Mouse (Mus musculus) embryonic facial prominence, embryonic 15.5 days (tissue): Measurements from ENCODE around the gene Ddx55. TPM values are rescaled to one million over a fixed set of nuclear protein-coding genes. Genes with fewer than 3 reads are reported as not detected.

Experiments used
- ATAC-seq: fragments of 200-750 bp; cut with Nextera tagmentation; 2 replicates; pipeline ENCODE4 v1.8.0; 2017; ENCODE audit warnings: low read depth, moderate TSS enrichment; ENCODE audit not compliant: insufficient number of reproducible peaks, low FRiP score, low TSS enrichment
- H3K27ac ChIP-seq: fragments of 300-500 bp; sonication (generic); replicated peaks from 2 replicates; pipeline ENCODE4 v1.5.1; 2015; ENCODE audit warnings: mild to moderate bottlenecking, inconsistent platforms
- H3K27me3 ChIP-seq: fragments of 300-500 bp; sonication (generic); 2 replicates; pipeline ENCODE4 v1.6.1; 2015; ENCODE audit warnings: inconsistent platforms
- H3K36me3 ChIP-seq: fragments of 300-500 bp; sonication (generic); 2 replicates; pipeline ENCODE4 v1.6.1; 2015; ENCODE audit warnings: mild to moderate bottlenecking, inconsistent platforms
- H3K4me1 ChIP-seq: fragments of 300-500 bp; sonication (generic); 2 replicates; pipeline ENCODE4 v1.6.1; 2015; ENCODE audit warnings: inconsistent platforms
- H3K4me2 ChIP-seq: fragments of 300-500 bp; sonication (generic); replicated peaks from 2 replicates; pipeline ENCODE4 v1.6.1; 2015; ENCODE audit warnings: mild to moderate bottlenecking, inconsistent platforms
- H3K4me3 ChIP-seq: fragments of 300-500 bp; sonication (generic); replicated peaks from 2 replicates; pipeline ENCODE4 v1.5.1; 2015; ENCODE audit warnings: mild to moderate bottlenecking, inconsistent platforms
- H3K9ac ChIP-seq: fragments of 300-500 bp; sonication (generic); 2 replicates; pipeline ENCODE4 v1.6.1; 2015; ENCODE audit warnings: inconsistent platforms
- H3K9me3 ChIP-seq: fragments of 300-500 bp; sonication (generic); replicated peaks from 2 replicates; pipeline ENCODE4 v1.6.1; 2016; ENCODE audit warnings: inconsistent platforms
- WGBS: fragments of 180-500 bp; shearing (Covaris S2); methylation state at CpG from one replicate; pipeline ENCODE4 v1.1.7; 2015; 5-methylcytosine and 5-hydroxymethylcytosine counted together
- polyA plus RNA-seq: library from polyadenylated mRNA; unstranded; fragments of >200 nt; fragmentation: Nextera tagmentation; extraction: Ambion mirVana; gene quantifications from 2 replicates; pipeline ENCODE4 v1.2.1, GENCODE M21; 2015

The Ddx55 gene
- 14.9 and 17.7 TPM in 2 replicates for polyA plus RNA-seq

DNA sequence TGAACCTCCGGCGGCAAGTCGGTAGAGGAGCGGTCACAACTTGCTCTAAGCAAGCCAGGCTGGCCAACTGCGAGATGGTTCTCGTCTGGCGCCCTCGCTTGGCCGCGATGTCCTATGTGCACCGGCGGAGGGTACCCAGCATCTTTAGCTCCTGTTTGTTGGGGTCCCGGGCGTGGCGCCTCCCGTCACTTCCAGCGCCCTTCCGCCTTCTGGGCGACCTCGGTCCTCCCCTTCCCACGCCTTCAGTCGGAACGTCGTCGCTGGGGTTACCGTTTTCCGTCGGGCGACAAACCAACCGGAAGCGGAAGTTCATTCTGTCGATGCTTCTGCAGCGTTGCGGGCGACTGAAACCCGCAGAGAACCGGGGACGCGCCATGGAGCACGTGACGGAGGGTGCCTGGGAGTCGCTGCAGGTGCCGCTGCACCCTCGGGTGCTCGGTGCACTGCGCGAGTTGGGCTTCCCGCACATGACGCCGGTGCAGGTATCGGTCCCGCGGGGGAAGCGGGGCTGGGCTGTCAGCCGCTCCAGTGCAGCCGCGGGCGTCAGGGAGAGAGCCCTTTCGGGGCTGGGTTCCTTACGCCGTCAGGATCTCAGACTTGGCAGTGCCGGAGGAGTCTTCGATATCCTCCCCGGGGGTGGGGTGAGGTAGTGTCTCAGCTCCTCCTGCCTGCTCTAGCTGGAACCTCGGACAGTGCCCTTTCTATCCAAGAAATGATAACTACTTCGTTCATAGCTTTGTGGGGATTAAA lies at the start of gene Ddx55:
Gene Ddx55 (plus strand): TSS at position 307 of the 750 bp plus-strand sequence.
- peaks cover 16% of the 10 kb centered on the region for H3K4me1 ChIP-seq
- peak within 1 kb of the TSS; percentile 89 for H3K27ac ChIP-seq
- ATAC-seq, result peak; percentile 86
- H3K36me3 ChIP-seq, result peaks cover 38% of the 10 kb centered on the region
- no peaks in the 10 kb centered on the region for H3K27me3 ChIP-seq
- WGBS, result under 1% methylated on average over 66 of the region's 66 CpGs
- H3K9me3 ChIP-seq, result no peaks in the 10 kb centered on the region
- peak within 1 kb of the TSS; percentile 62 for H3K9ac ChIP-seq
- H3K4me2 ChIP-seq, result peak within 1 kb of the TSS; percentile 81
- peak within 1 kb of the TSS; percentile 71 for H3K4me3 ChIP-seq

DNA sequence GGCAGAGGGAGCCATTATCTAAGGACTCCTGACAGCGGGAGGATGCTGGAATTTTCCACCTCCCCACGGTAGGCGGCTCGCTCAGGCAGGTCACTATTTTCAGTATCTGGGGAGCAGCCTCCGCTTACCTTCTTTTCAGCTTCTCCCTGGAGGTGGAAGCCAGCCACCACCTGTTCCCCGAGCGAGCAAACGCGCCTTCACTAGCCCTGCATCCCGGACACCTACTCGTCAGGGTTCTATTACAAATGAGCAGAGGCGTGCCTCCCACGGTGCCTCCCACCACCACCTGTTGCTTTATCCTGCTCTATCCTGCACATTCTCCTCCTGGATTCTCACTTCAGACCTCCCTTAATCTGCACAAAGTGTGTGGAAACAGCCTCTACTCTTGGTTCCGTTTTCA lies 48.9 kb upstream of the Ddx55 start:
- no peak overlapping the region for H3K4me3 ChIP-seq
- 63% methylated on average over 14 of the region's 14 CpGs for whole genome bisulfite sequencing
- H3K9me3 ChIP-seq, result no peaks in the 10 kb centered on the region
- peaks cover 15% of the 10 kb centered on the region for H3K4me1 ChIP-seq
- no peak overlapping the region for H3K9ac ChIP-seq
- no peak for ATAC-seq
- no peak overlapping the region for H3K27ac ChIP-seq
- no peaks in the 10 kb centered on the region for H3K27me3 ChIP-seq
- H3K4me2 ChIP-seq, result no peak overlapping the region
- H3K36me3 ChIP-seq, result peaks cover 49% of the 10 kb centered on the region

DNA sequence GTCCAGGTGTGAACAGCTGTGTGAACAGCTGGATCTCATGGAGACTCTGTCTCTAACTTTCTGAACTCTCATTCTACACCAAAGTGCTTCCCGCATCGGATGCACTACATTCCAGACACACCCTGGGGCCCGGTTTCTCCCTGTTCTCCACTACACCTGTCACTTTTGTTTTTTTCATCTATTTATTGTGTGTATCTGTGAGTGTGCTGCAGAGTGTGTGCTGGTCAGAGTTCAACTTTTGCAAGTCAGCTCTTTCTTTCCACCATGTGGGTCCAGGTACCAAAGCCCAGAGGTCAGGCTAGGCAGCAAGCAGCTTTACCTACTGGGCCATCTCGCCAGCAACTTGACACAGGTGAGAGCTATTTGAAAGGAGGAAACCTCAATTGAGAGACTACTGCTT lies 47.4 kb upstream of the Ddx55 start:
- H3K27me3 ChIP-seq, result no peaks in the 10 kb centered on the region
- H3K4me2 ChIP-seq, result no peak overlapping the region
- H3K4me3 ChIP-seq, result no peak overlapping the region
- 72% methylated on average over 4 of the region's 4 CpGs for WGBS
- no peak overlapping the region for H3K9ac ChIP-seq
- no peak overlapping the region for H3K27ac ChIP-seq
- peaks cover 15% of the 10 kb centered on the region for H3K4me1 ChIP-seq
- peaks cover 48% of the 10 kb centered on the region for H3K36me3 ChIP-seq
- ATAC-seq, result no peak
- no peaks in the 10 kb centered on the region for H3K9me3 ChIP-seq

DNA sequence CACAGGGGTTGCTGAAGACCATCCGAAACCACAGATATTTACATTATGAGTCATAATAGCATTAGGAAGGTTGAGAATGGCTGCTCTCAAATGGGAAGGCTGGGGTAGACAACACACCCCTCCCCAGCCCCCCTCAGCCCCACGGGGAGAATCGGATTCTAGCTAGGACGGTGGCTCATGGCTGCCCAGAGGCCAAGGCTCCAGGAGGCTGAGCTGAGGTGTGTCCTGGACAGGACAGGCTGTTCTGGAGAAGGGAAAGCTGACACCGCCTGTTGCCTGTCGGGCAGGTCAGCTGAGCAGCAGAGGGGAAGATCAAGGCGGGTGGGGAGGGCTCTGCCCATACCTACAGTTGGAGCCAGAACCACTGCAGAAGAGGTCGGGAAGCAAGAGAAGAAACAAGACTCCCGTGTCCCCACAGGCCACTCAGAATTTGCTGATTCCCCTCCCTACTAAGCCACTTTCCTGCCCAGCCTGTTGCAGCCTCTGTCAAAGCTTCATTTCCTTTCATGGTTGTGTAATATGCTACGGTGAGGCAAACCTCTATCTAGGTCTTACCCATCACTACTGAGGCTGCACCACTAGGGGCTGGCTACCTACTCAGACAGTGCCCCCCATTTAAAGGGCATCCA lies 45.8 kb upstream of the Ddx55 start:
- H3K27me3 ChIP-seq, result no peaks in the 10 kb centered on the region
- no peak overlapping the region for H3K9ac ChIP-seq
- no peaks in the 10 kb centered on the region for H3K9me3 ChIP-seq
- H3K36me3 ChIP-seq, result peaks cover 37% of the 10 kb centered on the region
- peaks cover 15% of the 10 kb centered on the region for H3K4me1 ChIP-seq
- H3K4me2 ChIP-seq, result no peak overlapping the region
- no peak for ATAC-seq
- H3K27ac ChIP-seq, result peak overlapping the region; percentile 28; the same call in 1 of the 2 replicates
- 32% methylated on average over 10 of the region's 10 CpGs for WGBS
- H3K4me3 ChIP-seq, result no peak overlapping the region

DNA sequence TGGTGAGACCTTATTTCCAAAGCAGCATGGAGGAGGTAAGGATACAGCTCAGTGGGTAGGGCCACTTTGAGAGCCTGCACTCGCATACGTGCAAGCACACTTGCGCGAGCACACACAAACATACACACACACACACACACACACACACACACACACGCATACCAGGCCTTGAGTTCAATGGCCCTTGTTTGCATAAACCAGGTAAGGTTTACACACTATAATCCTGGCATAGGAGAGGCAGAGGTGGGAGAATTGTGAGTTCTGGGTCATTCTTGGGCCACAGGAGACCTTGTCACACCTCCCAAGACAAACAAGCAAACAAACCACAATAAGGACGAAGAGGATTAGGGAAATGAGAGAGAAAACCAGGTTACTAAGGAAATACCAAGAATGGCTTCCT lies 43.5 kb upstream of the Ddx55 start:
- Histone ChIP-seq H3K9ac (no peak overlapping the region), H3K4me3 (no peak overlapping the region), H3K36me3 (peaks cover 33% of the 10 kb centered on the region), H3K4me1 (peaks cover 15% of the 10 kb centered on the region), H3K4me2 (no peak overlapping the region), H3K27ac (no peak overlapping the region), H3K9me3 (no peaks in the 10 kb centered on the region), H3K27me3 (no peaks in the 10 kb centered on the region)
- 93% methylated on average over 6 of the region's 6 CpGs for WGBS
- no peak for ATAC-seq

DNA sequence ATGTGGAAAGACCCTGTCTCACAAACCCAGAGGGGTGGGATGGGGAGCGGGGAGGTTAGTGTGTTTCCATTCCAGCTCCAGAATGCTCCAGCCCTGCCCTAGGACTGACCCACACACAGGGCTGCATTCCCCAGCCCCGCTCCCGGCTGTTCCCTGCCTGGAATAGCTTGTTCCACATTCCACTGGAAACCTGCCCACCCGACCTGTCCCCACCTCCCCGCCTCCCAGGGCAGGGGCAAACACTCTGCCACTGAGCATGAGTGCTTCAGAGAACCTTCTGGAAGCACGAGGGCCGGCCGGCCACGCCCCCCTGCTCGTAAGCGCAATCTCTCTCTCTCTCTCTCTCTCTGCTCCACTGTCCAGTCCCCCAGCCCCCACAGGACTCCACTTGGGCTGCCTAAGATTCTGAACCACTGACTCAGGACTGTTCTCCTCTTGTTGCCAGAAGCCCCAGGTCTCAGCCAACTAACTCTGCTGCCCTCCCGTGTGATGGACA lies 42.9 kb upstream of the Ddx55 start:
- Histone ChIP-seq H3K36me3 (peaks cover 36% of the 10 kb centered on the region), H3K27ac (no peak overlapping the region)
- 71% methylated on average over 12 of the region's 12 CpGs for WGBS

DNA sequence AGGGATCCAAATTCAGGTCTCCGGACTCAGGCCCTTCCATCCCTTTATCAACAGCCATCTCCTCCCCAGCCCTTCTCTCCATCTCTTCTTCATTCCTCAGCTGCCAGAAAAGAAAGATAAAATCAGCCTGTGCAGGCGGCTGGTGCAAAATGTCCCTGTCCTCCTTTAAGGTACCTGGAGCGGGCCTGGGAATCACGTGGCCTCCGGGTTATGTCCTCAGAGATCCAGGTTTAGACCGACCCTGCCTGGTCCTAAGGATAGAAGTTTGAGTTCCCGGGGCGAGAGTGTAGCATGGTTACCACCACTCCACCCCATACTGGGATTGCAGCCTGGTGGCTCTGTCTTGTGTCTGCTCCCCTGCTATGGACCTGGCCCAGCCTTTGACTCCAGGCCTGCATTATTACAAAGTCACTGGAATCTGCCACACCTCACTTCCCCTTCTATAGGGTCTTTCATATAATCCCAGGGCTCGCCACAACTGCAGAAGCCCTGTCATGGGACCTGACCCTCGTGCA lies 42.1 kb upstream of the Ddx55 start:
- H3K27ac ChIP-seq, result no peak overlapping the region
- peaks cover 40% of the 10 kb centered on the region for H3K36me3 ChIP-seq
- H3K27me3 ChIP-seq, result no peaks in the 10 kb centered on the region
- no peak overlapping the region for H3K4me2 ChIP-seq
- 90% methylated on average over 10 of the region's 10 CpGs for WGBS
- no peak overlapping the region for H3K4me3 ChIP-seq
- no peak for ATAC-seq
- H3K9ac ChIP-seq, result no peak overlapping the region
- no peaks in the 10 kb centered on the region for H3K9me3 ChIP-seq
- peaks cover 15% of the 10 kb centered on the region for H3K4me1 ChIP-seq

More for the DNA sequence above, 42.9 kb upstream of the Ddx55 start:
- Histone ChIP-seq H3K4me1 (peaks cover 15% of the 10 kb centered on the region), H3K27me3 (no peaks in the 10 kb centered on the region), H3K4me3 (no peak overlapping the region), H3K9ac (no peak overlapping the region), H3K9me3 (no peaks in the 10 kb centered on the region), H3K4me2 (no peak overlapping the region)
- peak; percentile 49; the same call in 1 of the 2 replicates for ATAC-seq

DNA sequence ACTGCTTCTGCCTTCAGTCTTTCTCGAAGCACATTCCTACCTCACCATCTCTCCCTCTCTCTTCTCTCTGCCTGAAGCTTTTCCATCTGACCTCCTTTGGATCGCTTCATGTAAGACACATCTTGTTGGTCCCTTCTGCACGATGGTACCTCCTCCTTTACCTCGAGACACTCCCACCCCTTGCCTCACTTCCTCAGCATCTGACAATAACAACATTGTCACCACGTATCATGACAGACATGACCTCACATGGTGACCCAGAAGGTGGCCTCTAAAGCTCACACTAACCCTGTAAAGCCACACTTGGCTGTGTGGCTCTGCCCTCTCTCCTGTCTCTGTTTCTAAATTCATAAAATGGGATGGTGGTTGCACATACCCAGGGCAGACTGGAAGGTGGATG lies 36.9 kb upstream of the Ddx55 start:
- ATAC-seq, result no peak
- WGBS, result 64% methylated on average over 5 of the region's 5 CpGs
- no peaks in the 10 kb centered on the region for H3K27me3 ChIP-seq
- no peak overlapping the region for H3K27ac ChIP-seq
- H3K4me1 ChIP-seq, result no peaks in the 10 kb centered on the region
- no peak overlapping the region for H3K9ac ChIP-seq
- no peak overlapping the region for H3K4me2 ChIP-seq
- peaks cover 43% of the 10 kb centered on the region for H3K36me3 ChIP-seq
- no peak overlapping the region for H3K4me3 ChIP-seq
- H3K9me3 ChIP-seq, result no peaks in the 10 kb centered on the region

DNA sequence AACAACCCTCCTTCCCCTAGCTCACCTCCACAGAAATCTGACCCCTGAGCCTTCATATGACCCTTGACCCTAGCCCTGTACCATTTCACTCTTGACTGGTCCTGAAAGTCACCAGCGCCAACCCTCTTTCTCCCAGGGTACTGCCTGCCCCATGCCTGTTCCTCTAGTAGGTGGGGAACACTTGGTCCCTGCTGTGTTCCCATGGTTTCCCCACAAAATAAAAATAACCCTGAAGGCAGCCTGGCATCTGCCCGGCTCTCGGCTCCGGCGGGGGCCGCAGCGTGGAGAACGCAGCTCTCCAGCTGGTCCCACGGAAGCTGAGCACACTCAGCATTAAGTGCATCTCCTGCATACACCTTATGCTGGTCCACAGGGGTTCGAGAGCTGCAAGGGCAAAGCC lies 34.0 kb upstream of the Ddx55 start:
- no peaks in the 10 kb centered on the region for H3K4me1 ChIP-seq
- H3K27ac ChIP-seq, result no peak overlapping the region; the same call in 1 of the 2 replicates
- WGBS, result 81% methylated on average over 10 of the region's 10 CpGs
- H3K4me3 ChIP-seq, result no peak overlapping the region
- H3K27me3 ChIP-seq, result no peaks in the 10 kb centered on the region
- no peak for ATAC-seq
- H3K9ac ChIP-seq, result no peak overlapping the region
- no peak overlapping the region for H3K4me2 ChIP-seq
- H3K9me3 ChIP-seq, result no peaks in the 10 kb centered on the region
- H3K36me3 ChIP-seq, result peaks cover 32% of the 10 kb centered on the region

DNA sequence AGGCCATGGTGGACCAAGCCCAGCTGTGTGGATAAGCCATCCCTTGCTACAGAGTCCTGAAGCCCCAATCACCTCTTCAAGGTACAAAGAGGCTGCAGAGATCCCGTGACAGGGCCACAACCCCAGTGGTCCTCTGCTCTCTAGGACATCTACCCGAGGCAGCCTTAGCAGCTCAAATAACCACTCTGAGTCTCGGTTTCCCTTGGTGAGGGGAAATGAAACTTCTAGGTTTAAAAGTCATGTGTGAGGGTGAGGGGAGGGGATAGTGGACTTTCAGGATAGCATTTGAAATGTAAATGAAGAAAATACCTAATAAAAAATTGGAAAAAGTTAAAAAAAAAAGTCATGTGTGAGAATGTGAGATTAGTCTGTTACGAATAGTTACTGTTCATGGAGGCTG lies 31.1 kb upstream of the Ddx55 start:
- no peaks in the 10 kb centered on the region for H3K4me1 ChIP-seq
- no peak overlapping the region for H3K4me3 ChIP-seq
- 85% methylated on average over 4 of the region's 4 CpGs for WGBS
- H3K27me3 ChIP-seq, result no peaks in the 10 kb centered on the region
- ATAC-seq, result no peak
- H3K9me3 ChIP-seq, result no peaks in the 10 kb centered on the region
- H3K36me3 ChIP-seq, result peaks cover 18% of the 10 kb centered on the region
- no peak overlapping the region for H3K4me2 ChIP-seq
- H3K9ac ChIP-seq, result no peak overlapping the region
- no peak overlapping the region for H3K27ac ChIP-seq

DNA sequence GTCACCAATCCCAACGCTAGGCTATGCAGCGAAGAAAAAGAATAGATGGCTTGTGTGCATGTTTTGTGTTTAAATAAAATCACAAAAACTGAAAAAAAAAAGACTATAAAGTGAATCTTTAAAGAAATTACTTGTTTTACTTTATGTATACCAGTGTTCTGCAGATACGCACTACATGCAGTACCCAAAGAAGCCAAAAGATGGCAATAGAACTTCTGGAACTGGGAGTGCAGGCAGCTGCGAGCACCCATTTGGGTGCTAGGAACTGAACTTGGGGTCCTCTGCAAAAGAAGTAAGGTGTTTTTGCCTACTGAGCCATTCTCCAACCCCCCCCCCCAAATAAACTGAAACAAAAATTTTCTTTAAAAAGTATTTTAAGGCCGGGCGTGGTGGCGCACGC lies 29.6 kb upstream of the Ddx55 start:
- peaks cover 18% of the 10 kb centered on the region for H3K36me3 ChIP-seq
- H3K27me3 ChIP-seq, result no peaks in the 10 kb centered on the region
- peaks cover under 1% of the 10 kb centered on the region for H3K4me1 ChIP-seq
- 92% methylated on average over 8 of the region's 8 CpGs for WGBS
- H3K9ac ChIP-seq, result no peak overlapping the region
- no peak overlapping the region for H3K27ac ChIP-seq
- H3K9me3 ChIP-seq, result no peaks in the 10 kb centered on the region
- H3K4me2 ChIP-seq, result no peak overlapping the region
- no peak overlapping the region for H3K4me3 ChIP-seq
- ATAC-seq, result no peak
